Mouse (Mus musculus) midbrain, postnatal 0 days (tissue): ENCODE data around the gene Dock10. TPM values are rescaled to one million over a fixed set of nuclear protein-coding genes. Genes with fewer than 3 reads are reported as not detected.

Experiments
- ATAC-seq: fragments of 200-750 bp; cut with Nextera tagmentation; 2 replicates; pipeline ENCODE4 v1.8.0; 2017; ENCODE audit warnings: moderate number of reproducible peaks, mild to moderate bottlenecking, moderate TSS enrichment, moderate library complexity; ENCODE audit not compliant: low FRiP score
- DNase-seq: peaks from one replicate; pipeline ENCODE4 v3.0.0-alpha.2; 2015; ENCODE audit warnings: low spot score
- H3K27ac ChIP-seq: fragments of 300-500 bp; sonication (generic); 2 replicates; pipeline ENCODE4 v1.5.1; 2014; ENCODE audit warnings: low read depth, mild to moderate bottlenecking, low read length, mixed read lengths
- H3K27me3 ChIP-seq: fragments of 300-500 bp; sonication (generic); 2 replicates; pipeline ENCODE4 v1.6.1; 2014; ENCODE audit warnings: low read length, control low read depth, mixed read lengths; ENCODE audit not compliant: insufficient read depth
- H3K36me3 ChIP-seq: fragments of 300-500 bp; sonication (generic); 2 replicates; pipeline ENCODE4 v1.6.1; 2014; ENCODE audit warnings: low read length, control low read depth, mixed read lengths; ENCODE audit not compliant: insufficient read depth
- H3K4me1 ChIP-seq: fragments of 300-500 bp; sonication (generic); 2 replicates; pipeline ENCODE4 v1.6.1; 2014; ENCODE audit warnings: mild to moderate bottlenecking, control low read depth, antibody characterized with exemption, low read length, mixed read lengths; ENCODE audit not compliant: insufficient read depth
- H3K4me2 ChIP-seq: fragments of 300-500 bp; sonication (generic); 2 replicates; pipeline ENCODE4 v1.6.1; 2014; ENCODE audit warnings: low read depth, mild to moderate bottlenecking, low read length, mixed read lengths; ENCODE audit not compliant: poor library complexity, severe bottlenecking
- H3K4me3 ChIP-seq: fragments of 300-500 bp; sonication (generic); 2 replicates; pipeline ENCODE4 v1.5.1; 2014; ENCODE audit warnings: low read depth, mild to moderate bottlenecking, low read length, moderate library complexity
- H3K9ac ChIP-seq: fragments of 300-500 bp; sonication (generic); replicated peaks from 2 replicates; pipeline ENCODE4 v1.6.1; 2014; ENCODE audit warnings: mild to moderate bottlenecking, low read length, moderate library complexity, mixed read lengths; ENCODE audit not compliant: poor library complexity, severe bottlenecking
- H3K9me3 ChIP-seq: fragments of 300-500 bp; sonication (generic); 2 replicates; pipeline ENCODE4 v1.6.1; 2016; ENCODE audit warnings: low read length, control low read depth
- CTCF ChIP-seq: IDR thresholded peaks from 2 replicates; pipeline ENCODE4 v1.5.1; 2016; ENCODE audit warnings: antibody characterized with exemption, mild to moderate bottlenecking
- WGBS: fragments of 180-500 bp; shearing (Covaris S2); extraction: QIAGEN DNeasy Blood & Tissue Kit; methylation state at CpG from one replicate; pipeline ENCODE4 v1.1.7; 2014; 5-methylcytosine and 5-hydroxymethylcytosine counted together
- polyA plus RNA-seq: library from polyadenylated mRNA; unstranded; fragments of >200 nt; fragmentation: Nextera tagmentation; extraction: Ambion mirVana; gene quantifications from 2 replicates; pipeline ENCODE4 v1.2.1, GENCODE M21; 2015
- total RNA-seq: library from RNA; depleted of rRNA; stranded (reverse); fragments of >200 nt; gene quantifications from 2 replicates; pipeline ENCODE4 v1.2.3, GENCODE M21; 2014

The Dock10 gene
- total and polyA plus RNA-seq, 2 experiments from 2014 or later, result 3.0 to 12.8 TPM

DNA sequence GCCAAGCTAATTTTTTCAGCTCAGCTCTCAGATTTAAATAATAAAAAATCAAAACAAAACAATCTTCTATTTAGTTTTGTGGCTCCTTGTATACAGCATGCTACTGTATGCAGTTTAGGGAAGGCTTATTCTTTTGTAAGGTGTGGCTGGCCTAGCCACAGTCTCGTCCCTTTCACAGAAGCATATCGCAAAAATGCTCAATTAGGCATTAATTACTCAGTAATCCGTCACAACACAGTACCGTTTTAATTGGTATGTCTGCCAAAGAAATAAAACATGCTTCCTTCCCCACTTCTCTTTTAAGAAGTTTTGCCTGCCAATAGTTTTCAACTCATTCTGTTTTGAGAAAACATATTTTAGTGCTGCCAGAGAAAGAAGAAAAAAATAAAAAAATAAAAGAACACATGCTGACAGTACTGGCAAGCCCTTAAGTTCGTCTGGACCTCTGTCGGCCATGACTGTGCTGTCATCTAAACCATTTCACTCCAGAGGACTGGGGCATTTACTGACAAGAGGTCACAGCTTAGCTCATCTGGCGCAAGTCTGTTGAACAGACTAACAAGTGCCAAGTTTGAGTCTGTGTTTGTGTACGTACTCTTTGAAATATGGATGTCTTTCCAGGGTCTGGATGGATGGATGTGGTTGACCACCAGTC is 47.6 kb downstream of the Dock10 start:
- Histone ChIP-seq H3K27ac (no peak overlapping the region), H3K4me2 (no peak overlapping the region), H3K9me3 (no peaks in the 10 kb centered on the region), H3K36me3 (no peaks in the 10 kb centered on the region), H3K27me3 (no peaks in the 10 kb centered on the region), H3K4me1 (no peaks in the 10 kb centered on the region), H3K9ac (no peak overlapping the region), H3K4me3 (no peak overlapping the region)
- no peak for TF ChIP-seq CTCF
- ATAC-seq, result no peak
- no peak for DNase-seq
- 61% methylated on average over 8 of the region's 8 CpGs for WGBS

GRCm38 (mm10) chr1:80710097-80710541 is 48.2 kb downstream of the Dock10 start:
- H3K4me3 ChIP-seq, result no peak overlapping the region
- no peaks in the 10 kb centered on the region for H3K4me1 ChIP-seq
- ATAC-seq (no peak), DNase-seq (peak; percentile 16)
- H3K9me3 ChIP-seq, result no peaks in the 10 kb centered on the region
- no peak overlapping the region for H3K9ac ChIP-seq
- H3K27me3 ChIP-seq, result no peaks in the 10 kb centered on the region
- 66% methylated on average over 5 of the region's 5 CpGs for WGBS
- no peaks in the 10 kb centered on the region for H3K36me3 ChIP-seq
- no peak for TF ChIP-seq CTCF
- no peak overlapping the region for H3K27ac ChIP-seq
- no peak overlapping the region for H3K4me2 ChIP-seq

- 68% methylated on average over 14 of the region's 14 CpGs for whole genome bisulfite sequencing
- H3K9ac ChIP-seq, result no peak overlapping the region
- no peak for TF ChIP-seq CTCF
- H3K27me3 ChIP-seq, result no peaks in the 10 kb centered on the region
- peak; percentile 38; the same call in 1 of the 2 replicates for ATAC-seq
- no peaks in the 10 kb centered on the region for H3K9me3 ChIP-seq
- no peaks in the 10 kb centered on the region for H3K4me1 ChIP-seq
- no peaks in the 10 kb centered on the region for H3K36me3 ChIP-seq
- peak; percentile 35 for DNase-seq
- H3K27ac ChIP-seq, result no peak overlapping the region
- H3K4me3 ChIP-seq, result no peak overlapping the region
- H3K4me2 ChIP-seq, result no peak overlapping the region
These were observed 49.0 kb downstream of the Dock10 start for GRCm38 (mm10) chr1:80709299-80709698.

GRCm38 (mm10) chr1:80703279-80703678 is 55.0 kb downstream of the Dock10 start:
- H3K27ac ChIP-seq, result no peak overlapping the region
- 92% methylated on average over 1 of the region's 1 CpGs for WGBS
- H3K4me3 ChIP-seq, result no peak overlapping the region
- no peaks in the 10 kb centered on the region for H3K4me1 ChIP-seq
- H3K27me3 ChIP-seq, result no peaks in the 10 kb centered on the region
- H3K9me3 ChIP-seq, result no peaks in the 10 kb centered on the region
- no peak overlapping the region for H3K4me2 ChIP-seq
- DNase-seq, result no peak
- no peaks in the 10 kb centered on the region for H3K36me3 ChIP-seq
- no peak for ATAC-seq
- H3K9ac ChIP-seq, result no peak overlapping the region
- no peak for TF ChIP-seq CTCF

GRCm38 (mm10) chr1:80676004-80676673 is 82.2 kb downstream of the Dock10 start:
- 77% methylated on average over 1 of the region's 1 CpGs for WGBS

GRCm38 (mm10) chr1:80671730-80672129 is 86.6 kb downstream of the Dock10 start:
- H3K27me3 ChIP-seq, result no peaks in the 10 kb centered on the region
- no peak for ATAC-seq
- no peak for DNase-seq
- H3K4me1 ChIP-seq, result no peaks in the 10 kb centered on the region
- H3K27ac ChIP-seq, result no peak overlapping the region
- H3K4me2 ChIP-seq, result no peak overlapping the region
- no peak overlapping the region for H3K9ac ChIP-seq
- 88% methylated on average over 3 of the region's 3 CpGs for WGBS
- no peak overlapping the region for H3K4me3 ChIP-seq
- no peak for TF ChIP-seq CTCF
- no peaks in the 10 kb centered on the region for H3K36me3 ChIP-seq
- no peaks in the 10 kb centered on the region for H3K9me3 ChIP-seq

More at GRCm38 (mm10) chr1:80676004-80676673, 82.2 kb downstream of the Dock10 start:
- no peak for DNase-seq
- no peak overlapping the region for H3K4me3 ChIP-seq
- no peaks in the 10 kb centered on the region for H3K36me3 ChIP-seq
- ATAC-seq, result no peak
- no peak overlapping the region for H3K27ac ChIP-seq
- no peaks in the 10 kb centered on the region for H3K27me3 ChIP-seq
- H3K4me1 ChIP-seq, result no peaks in the 10 kb centered on the region
- no peak overlapping the region for H3K9ac ChIP-seq
- H3K9me3 ChIP-seq, result no peaks in the 10 kb centered on the region
- no peak for TF ChIP-seq CTCF
- no peak overlapping the region for H3K4me2 ChIP-seq
